Mouse (Mus musculus) cortical plate, adult 2 months (tissue): ENCODE measurements around the gene 2900026A02Rik. TPM values are rescaled to one million over a fixed set of nuclear protein-coding genes. Genes with fewer than 3 reads are reported as not detected.

Experiments
- H3K27ac ChIP-seq: fragments of 200-500 bp; 2 replicates; pipeline ENCODE4 v1.5.1; 2012; ENCODE audit warnings: low read length, control low read depth, inconsistent platforms; ENCODE audit not compliant: insufficient read depth
- H3K4me1 ChIP-seq: fragments of 200-500 bp; 2 replicates; pipeline ENCODE4 v1.6.1; 2011; ENCODE audit warnings: low read length; ENCODE audit not compliant: control insufficient read depth, insufficient read depth
- H3K4me3 ChIP-seq: fragments of 200-500 bp; 2 replicates; pipeline ENCODE4 v1.5.1; 2011; ENCODE audit warnings: mild to moderate bottlenecking, low read length, control low read depth; ENCODE audit not compliant: insufficient read depth
- CTCF ChIP-seq: fragments of 200-500 bp; IDR thresholded peaks from 2 replicates; pipeline ENCODE4 v1.5.1; 2011; ENCODE audit warnings: mild to moderate bottlenecking, control low read depth, low read length; ENCODE audit not compliant: insufficient read depth; ENCODE audit errors: extremely low read depth
- POLR2A ChIP-seq: fragments of 200-500 bp; IDR thresholded peaks from 2 replicates; pipeline ENCODE4 v1.6.1; 2011; ENCODE audit warnings: mild to moderate bottlenecking, low read length, control low read depth; ENCODE audit not compliant: insufficient read depth; ENCODE audit errors: extremely low read depth
- polyA plus RNA-seq: library from polyadenylated mRNA; depleted of rRNA; stranded (reverse); fragments of >200 nt; gene quantifications from 2 replicates; pipeline ENCODE4 v1.2.3, GENCODE M21; 2012

2900026A02Rik gene
- polyA plus RNA-seq, 1 experiment = 25.4 TPM

DNA sequence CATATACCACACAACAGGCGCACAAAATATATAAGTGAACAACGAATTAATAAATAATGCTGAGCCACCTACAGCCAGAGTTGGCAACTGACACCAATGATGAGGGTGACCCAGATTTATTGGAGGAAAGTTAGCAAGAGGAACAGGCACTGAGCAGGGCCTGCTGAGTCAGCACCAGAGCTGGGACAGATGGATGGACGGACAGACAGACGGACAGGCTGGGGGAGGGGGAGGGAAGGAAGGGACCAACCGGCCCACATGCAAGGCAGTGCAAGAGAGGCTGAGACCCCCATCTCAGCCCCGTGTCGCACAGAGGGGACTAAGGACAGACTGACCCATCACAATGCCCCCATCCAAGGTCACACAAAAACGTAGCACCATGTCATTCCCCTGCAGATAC, 7.0 kb downstream of the 2900026A02Rik start:
- Histone ChIP-seq H3K27ac (no peak overlapping the region), H3K4me1 (0 out of 2 replicates have a peak, but pooled peaks cover 1% of the 10 kb centered on the region), H3K4me3 (no peak overlapping the region)
- TF ChIP-seq CTCF (no peak), POLR2A (no peak)

DNA sequence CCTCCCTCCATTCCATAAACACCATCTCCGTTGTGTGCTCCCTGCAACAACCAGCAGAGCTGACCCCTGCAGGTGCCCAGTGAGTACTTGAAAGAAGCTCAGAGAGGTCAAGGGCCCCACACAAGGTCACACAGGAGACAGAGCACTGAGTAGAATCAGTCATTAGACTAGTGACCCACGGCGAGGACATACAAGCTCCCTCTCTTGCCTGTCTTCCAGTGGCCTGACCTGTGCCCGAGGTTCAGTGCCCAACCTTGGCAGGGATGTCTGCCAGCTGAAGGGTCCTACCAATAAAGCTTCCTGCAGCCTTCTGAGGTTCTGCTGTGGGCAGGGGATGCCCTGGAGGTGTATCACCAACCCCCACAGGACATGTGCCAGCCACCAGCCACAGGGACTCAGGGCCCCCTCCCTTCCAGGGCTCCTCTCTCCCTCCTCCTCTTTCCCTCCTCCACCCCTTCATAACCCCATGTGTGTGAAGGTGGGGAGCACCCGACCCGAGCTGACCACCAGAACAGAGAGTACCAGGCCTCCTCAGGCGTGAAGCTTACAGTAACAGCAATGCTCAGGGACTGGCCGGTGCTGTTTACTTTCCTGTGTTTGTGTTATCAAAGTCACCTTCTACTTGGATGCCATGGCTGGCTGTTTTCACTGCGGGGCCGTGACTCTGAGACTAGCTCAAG, 8.7 kb downstream of the 2900026A02Rik start:
- Histone ChIP-seq H3K4me3 (no peak overlapping the region), H3K4me1 (peaks cover 1% of the 10 kb centered on the region; the same call in 1 of the 2 replicates), H3K27ac (no peak overlapping the region)
- TF ChIP-seq POLR2A = no peak
- TF ChIP-seq CTCF = no peak

DNA sequence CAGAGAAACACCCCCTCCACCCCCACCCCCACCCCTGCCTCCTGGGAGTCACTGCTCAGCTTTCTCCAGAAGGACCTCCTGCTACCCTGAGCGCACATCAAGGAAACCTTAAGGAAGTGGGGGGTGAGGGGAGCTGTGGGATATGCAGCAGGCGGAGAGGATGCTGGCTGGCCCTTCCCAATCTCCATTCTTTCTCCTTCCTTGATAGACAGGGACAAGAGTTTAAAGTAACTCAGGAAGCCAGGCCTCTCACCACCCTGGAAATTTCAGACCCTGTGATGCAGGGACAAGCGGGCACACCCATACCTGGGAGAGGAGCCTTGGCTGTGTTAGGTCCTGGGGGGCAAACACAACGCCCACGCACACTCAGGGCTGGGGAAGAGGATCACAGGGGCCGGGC, 10.7 kb downstream of the 2900026A02Rik start:
- Histone ChIP-seq H3K27ac (no peak overlapping the region), H3K4me1 (peaks cover 1% of the 10 kb centered on the region)

GRCm38 (mm10) chr5:113209898-113210297, 11.1 kb downstream of the 2900026A02Rik start:
- Histone ChIP-seq H3K27ac (peak overlapping the region; percentile 76), H3K4me3 (no peak overlapping the region), H3K4me1 (peaks cover 1% of the 10 kb centered on the region)
- TF ChIP-seq POLR2A (no peak), CTCF (no peak)

More for the DNA sequence above, 10.7 kb downstream of the 2900026A02Rik start:
- H3K4me3 ChIP-seq = no peak overlapping the region
- TF ChIP-seq CTCF (no peak), POLR2A (no peak)

GRCm38 (mm10) chr5:113209401-113209750, 11.7 kb downstream of the 2900026A02Rik start:
- no peak overlapping the region for H3K4me3 ChIP-seq
- peak overlapping the region; percentile 76 for H3K27ac ChIP-seq
- TF ChIP-seq CTCF (no peak), POLR2A (no peak)
- peaks cover 1% of the 10 kb centered on the region for H3K4me1 ChIP-seq

GRCm38 (mm10) chr5:113208622-113209400, 12.2 kb downstream of the 2900026A02Rik start:
- Histone ChIP-seq H3K4me1 (peaks cover 1% of the 10 kb centered on the region), H3K4me3 (no peak overlapping the region), H3K27ac (peak overlapping the region; percentile 76)
- TF ChIP-seq POLR2A (no peak), CTCF (no peak)

GRCm38 (mm10) chr5:113208048-113208447, 13.0 kb downstream of the 2900026A02Rik start:
- H3K4me1 ChIP-seq = peaks cover 1% of the 10 kb centered on the region
- TF ChIP-seq POLR2A (no peak), CTCF (no peak)
- H3K4me3 ChIP-seq = no peak overlapping the region
- peak overlapping the region; percentile 64 for H3K27ac ChIP-seq

DNA sequence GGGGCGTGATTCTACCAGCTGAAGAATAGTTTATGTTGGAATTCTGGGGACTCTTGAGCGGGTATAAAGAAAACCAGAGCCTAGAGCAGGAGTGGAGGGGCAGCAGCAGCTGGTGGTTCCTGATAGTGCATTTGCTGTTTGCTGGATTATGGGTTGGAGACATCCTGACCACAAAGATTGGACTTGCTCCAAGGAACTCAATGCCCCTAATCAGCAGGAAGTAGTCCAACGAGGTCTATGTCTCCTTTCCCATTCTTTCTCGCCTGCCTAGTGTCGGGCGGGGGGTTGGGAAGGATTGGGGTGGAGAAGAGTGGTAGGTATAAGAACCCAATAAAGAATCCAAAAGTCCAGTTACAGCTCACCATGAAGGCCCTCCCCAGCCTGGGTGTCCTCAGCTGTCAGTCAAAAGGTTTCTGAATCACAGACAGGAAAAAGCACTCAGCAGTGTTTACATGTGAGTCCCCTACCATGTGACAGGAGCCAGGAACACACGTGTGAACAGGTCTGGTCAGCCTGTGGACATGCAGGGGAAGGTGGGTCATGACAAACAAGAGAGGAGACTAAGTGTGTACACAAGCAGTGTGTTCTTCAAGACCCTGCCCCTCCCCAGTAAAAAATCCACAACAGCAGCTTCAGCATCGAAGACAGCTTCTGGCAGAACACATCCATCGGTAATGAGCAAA, 14.2 kb downstream of the 2900026A02Rik start:
- H3K27ac ChIP-seq = no peak overlapping the region
- no peak overlapping the region for H3K4me3 ChIP-seq
- peaks cover 1% of the 10 kb centered on the region for H3K4me1 ChIP-seq
- TF ChIP-seq CTCF = no peak
- no peak for TF ChIP-seq POLR2A

DNA sequence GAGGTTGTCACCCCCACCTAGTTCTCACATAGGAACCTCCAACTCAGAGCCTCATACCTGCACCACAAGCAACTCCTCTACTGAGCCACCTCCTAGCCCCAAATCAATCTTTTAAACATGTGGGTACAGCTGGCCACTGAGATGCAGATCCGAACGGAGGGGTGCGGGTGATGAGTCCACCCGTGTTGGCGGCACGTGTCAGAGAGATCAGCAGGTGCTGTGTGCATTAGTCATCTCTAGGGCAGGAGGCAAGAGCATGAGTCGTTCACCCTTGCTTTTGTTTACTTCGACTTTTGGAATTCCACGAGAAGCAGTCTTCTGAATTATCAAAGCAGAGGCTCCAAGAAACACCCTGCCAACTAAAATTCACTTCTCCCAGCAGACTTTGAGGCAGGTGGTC, 16.8 kb downstream of the 2900026A02Rik start:
- no peak overlapping the region for H3K27ac ChIP-seq
- H3K4me3 ChIP-seq = no peak overlapping the region
- TF ChIP-seq CTCF (no peak), POLR2A (no peak)
- H3K4me1 ChIP-seq = peaks cover 1% of the 10 kb centered on the region

DNA sequence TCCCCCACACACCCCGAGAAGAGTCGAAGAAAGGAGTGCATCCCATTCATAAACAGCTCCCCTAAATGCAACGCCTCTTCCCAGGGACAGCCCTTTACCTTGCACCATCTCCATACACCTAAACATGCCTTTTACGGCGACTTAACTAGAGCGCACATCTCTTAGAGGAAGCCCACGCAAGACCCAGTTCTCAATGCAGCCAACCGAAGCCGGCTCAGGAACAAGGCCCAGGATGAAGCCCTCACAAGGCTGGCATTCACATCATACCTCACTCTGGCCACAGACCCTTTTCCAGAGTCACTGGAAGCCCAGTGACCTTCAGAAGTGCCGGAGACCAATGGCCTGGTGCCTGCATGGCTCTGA, 21.3 kb downstream of the 2900026A02Rik start:
- Histone ChIP-seq H3K4me1 (peaks cover 10% of the 10 kb centered on the region), H3K27ac (peak overlapping the region; percentile 11; the same call in 1 of the 2 replicates), H3K4me3 (no peak overlapping the region)
- TF ChIP-seq CTCF = no peak
- TF ChIP-seq POLR2A = no peak
